Comparison of ENCODE assay signal across 12 mouse cellular contexts in genomic region chr10:22354196-22354574, GRCm38 (mm10). TPM values are rescaled to one million over a fixed set of nuclear protein-coding genes. Genes with fewer than 3 reads are reported as not detected.
DNase-seq lines count a peak whose midpoint lies in the region; TF ChIP-seq lines count a peak whose summit lies in the region.
"Not testable (repeated sequence)": the region's sequence is repeated elsewhere in the genome, so short reads cannot be mapped to it uniquely, and the experiment has no call there.
"Had no signal": no experiment of that assay in that cellular context is flagged by ENCODE, and none has a peak within 500 bp of the region (broad histone marks: within the 10 kb centered on the region; RNA-seq: fewer than 3 reads in every experiment).

No protein-coding gene starts in this region.

- H3K36me3 ChIP-seq in liver, adult 2 months (ENCODE audit: control insufficient read depth, insufficient read depth, low read length); macrophage (ENCODE audit: inconsistent target): not testable (repeated sequence)

- DNase-seq in 416B (ENCODE audit: low read depth), result peak; percentile 78
- DNase-seq in c-Kit-positive CD71-negative TER-119-negative erythroid progenitor cells, embryonic 14.5 days (ENCODE audit: low read depth), result peak; percentile 24
- DNase-seq in heart, adult 11 months, result peak; percentile 83
- DNase-seq in liver, adult 2 months (ENCODE audit: extremely low read depth, low read depth, low spot score), result peak; percentile 41
- peak; percentile 21 to 25 for DNase-seq in monocyte, adult 2 months (ENCODE audit: low read depth in 1 of 2, low spot score in 2 of 2)

- H3K9ac ChIP-seq in liver, adult 2 months (ENCODE audit: low read depth, low read length), result not testable (repeated sequence)

- H3K4me1 ChIP-seq in liver, adult 2 months (ENCODE audit: control insufficient read depth, insufficient read depth, low read length), result not testable (repeated sequence)

- H3K4me3 ChIP-seq in liver, adult 2 months (ENCODE audit: insufficient read depth, low read depth, low read length); macrophage (ENCODE audit: inconsistent target): not testable (repeated sequence)

- not testable (repeated sequence) for H3K79me2 ChIP-seq in liver, adult 2 months (ENCODE audit: control insufficient read depth, insufficient read depth, low read length); macrophage (ENCODE audit: inconsistent target)

- WGBS in liver, adult 2 months, result 69% methylated on average over 2 of the region's 2 CpGs
- 3% methylated on average over 2 of the region's 2 CpGs for WGBS in macrophage (ENCODE audit: missing documents)

- H3K27ac ChIP-seq in liver, adult 2 months (replicated peaks; ENCODE audit: insufficient read depth, low read depth, low read length), result not testable (repeated sequence)
- peak overlapping the region; percentile 38 for H3K27ac ChIP-seq in macrophage

- TF ChIP-seq CTCF in liver, adult 2 months (IDR thresholded peaks at IDR 0.05; ENCODE audit: low read depth, low read length), result not testable (repeated sequence)

- TF ChIP-seq POLR2A in liver, adult 2 months (IDR thresholded peaks at IDR 0.05; ENCODE audit: extremely low read depth, insufficient read depth, low read length), result not testable (repeated sequence)

- not testable (repeated sequence) for H3K27me3 ChIP-seq in liver, adult 2 months (ENCODE audit: control insufficient read depth, insufficient read depth, low read length)

RNA-seq across cellular contexts. Expression of gene Raet1d, which starts 6.2 kb away (rescaled TPM):
- total RNA-seq in liver, adult 2 months (2014; rRNA removed), result 13.0 and 18.3 TPM in 2 replicates
- polyA plus RNA-seq in liver, adult 2 months (2012; rRNA removed), result 9.1 and 17.7 TPM in 2 replicates
- total RNA-seq in macrophage (2018; cell fraction: chromatin; rRNA removed), result 1 to 10 TPM; 2.6 to 9.1 (median 4.4) TPM
- 1 to 10 TPM; 1.1 to 6.0 (median 3.4) TPM for total RNA-seq in macrophage (2018; cell fraction: cytosol; rRNA removed)
- 1 to 10 TPM; 1.2 to 9.4 (median 4.0) TPM for total RNA-seq in macrophage (2018; cell fraction: nucleus; rRNA removed)
- 0.86 to 11.8 TPM (median 4.7 TPM) in 3 replicates for polyA plus RNA-seq in macrophage (2018)
- total RNA-seq: adrenal gland, adult 8-10 months; gastrocnemius, adult 18-20 months; gastrocnemius, postnatal 36 days; heart, adult 18-20 months; heart, postnatal 36 days had no signal
- polyA plus RNA-seq: inflammation-experienced regulatory T-cells, adult 6 months had no signal

Comparison
In these comparisons a context has a peak if more than half of its experiments do, and no peak if none do; other contexts are left out.
1. DNase-seq: peak in every context shown above with its lines; median percentile 83 in heart, adult 11 months; 78 in 416B; 41 in liver, adult 2 months; 24 in c-Kit-positive CD71-negative TER-119-negative erythroid progenitor cells, embryonic 14.5 days; 23 in monocyte, adult 2 months.